Mouse (Mus musculus): ENCODE measurements at regions not wholly inside any gene's neighbourhood (a gene's known extent, or its start where the extent isn't known, plus 50 kb on each side); places are given as distances from the start of the nearest gene placed in this dataset.

- DNase-seq = no peak
Measured at GRCm38 (mm10) chr4:153321085-153321484, 161.5 kb downstream of the Ajap1 start.

GRCm38 (mm10) chr4:153320602-153321001, 162.0 kb downstream of the Ajap1 start:
- DNase-seq = no peak

- DNase-seq = no peak
Measured at GRCm38 (mm10) chr4:153316964-153317724, 165.5 kb downstream of the Ajap1 start.

GRCm38 (mm10) chr4:153316519-153316918, 166.1 kb downstream of the Ajap1 start:
- DNase-seq = no peak

GRCm38 (mm10) chr4:153313961-153314360, 168.7 kb downstream of the Ajap1 start:
- DNase-seq = no peak

- no peak for DNase-seq
Measured at GRCm38 (mm10) chr4:153311574-153311973, 171.0 kb downstream of the Ajap1 start.

GRCm38 (mm10) chr4:153310641-153311040, 172.0 kb downstream of the Ajap1 start:
- no peak for DNase-seq

GRCm38 (mm10) chr4:153303521-153303920, 179.1 kb downstream of the Ajap1 start:
- DNase-seq = no peak

GRCm38 (mm10) chr4:153302855-153303254, 179.8 kb downstream of the Ajap1 start:
- DNase-seq = no peak

- no peak for DNase-seq
Measured at GRCm38 (mm10) chr4:153298277-153298676, 184.3 kb downstream of the Ajap1 start.

- no peak for DNase-seq
Measured at GRCm38 (mm10) chr4:153294828-153295227, 187.8 kb downstream of the Ajap1 start.

GRCm38 (mm10) chr4:153293137-153293536, 189.5 kb downstream of the Ajap1 start:
- no peak for DNase-seq

- DNase-seq = no peak
Measured at GRCm38 (mm10) chr4:153288362-153288761, 194.2 kb downstream of the Ajap1 start.

- DNase-seq = peak in 1 of 2 experiments; percentile 37
Measured at GRCm38 (mm10) chr4:153284209-153284608, 198.4 kb downstream of the Ajap1 start.

GRCm38 (mm10) chr4:153276571-153276970, 206.0 kb downstream of the Ajap1 start:
- DNase-seq = peak in 1 of 2 experiments; percentile 19

- DNase-seq = no peak
Measured at GRCm38 (mm10) chr4:153271376-153271775, 211.2 kb downstream of the Ajap1 start.

GRCm38 (mm10) chr4:153263216-153263805, 219.3 kb downstream of the Ajap1 start:
- DNase-seq = no peak

- DNase-seq = no peak
Measured at GRCm38 (mm10) chr4:153260941-153261557, 221.6 kb downstream of the Ajap1 start.

GRCm38 (mm10) chr4:153251943-153252342, 230.7 kb downstream of the Ajap1 start:
- no peak for DNase-seq

- DNase-seq = no peak
Measured at GRCm38 (mm10) chr4:153251311-153251710, 231.3 kb downstream of the Ajap1 start.

- DNase-seq = no peak
Measured at GRCm38 (mm10) chr4:153236680-153237079, 245.9 kb downstream of the Ajap1 start.

- DNase-seq = no peak
Measured at GRCm38 (mm10) chr4:153233762-153234161, 248.8 kb downstream of the Ajap1 start.

GRCm38 (mm10) chr4:153229221-153229620, 253.4 kb downstream of the Ajap1 start:
- peak in 1 of 2 experiments; percentile 43 for DNase-seq
